Mouse (Mus musculus): ENCODE results near the gene Vps53.
A peak's percentile ranks its signal among the peaks of the same experiment; 100 is the strongest.
"Not testable (repeated sequence)": the region's sequence is repeated elsewhere in the genome, so short reads cannot be mapped to it uniquely, and the experiment has no call there.

The Vps53 gene

GRCm38 (mm10) chr11:76019879-76020278, 159.6 kb downstream of the Vps53 start:
- no peak for DNase-seq (ENCODE audit: low spot score in 2 of 2)

GRCm38 (mm10) chr11:76015814-76016213, 163.6 kb downstream of the Vps53 start:
- DNase-seq (ENCODE audit: low spot score in 2 of 2), result no peak

DNA sequence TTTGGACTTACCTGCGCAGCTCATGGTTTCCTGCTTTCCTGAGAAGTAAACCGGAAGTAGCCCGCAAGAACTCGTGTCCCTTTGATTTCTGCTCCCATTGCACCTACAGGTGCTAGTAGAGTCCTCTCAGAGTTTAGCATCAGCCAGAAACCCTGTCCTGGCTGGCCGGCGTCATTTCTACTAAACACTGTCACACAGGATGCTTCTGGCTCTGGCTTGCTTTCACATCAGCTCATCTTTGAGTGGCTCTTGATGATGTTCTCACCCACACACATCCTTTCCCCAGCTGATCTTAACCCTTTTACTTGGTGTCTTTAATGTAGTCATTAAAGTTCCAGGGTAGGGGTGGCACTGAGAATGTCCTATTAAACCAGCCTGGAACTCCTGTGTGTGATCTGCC, 164.2 kb downstream of the Vps53 start:
- DNase-seq (ENCODE audit: low spot score in 2 of 2), result no peak

DNA sequence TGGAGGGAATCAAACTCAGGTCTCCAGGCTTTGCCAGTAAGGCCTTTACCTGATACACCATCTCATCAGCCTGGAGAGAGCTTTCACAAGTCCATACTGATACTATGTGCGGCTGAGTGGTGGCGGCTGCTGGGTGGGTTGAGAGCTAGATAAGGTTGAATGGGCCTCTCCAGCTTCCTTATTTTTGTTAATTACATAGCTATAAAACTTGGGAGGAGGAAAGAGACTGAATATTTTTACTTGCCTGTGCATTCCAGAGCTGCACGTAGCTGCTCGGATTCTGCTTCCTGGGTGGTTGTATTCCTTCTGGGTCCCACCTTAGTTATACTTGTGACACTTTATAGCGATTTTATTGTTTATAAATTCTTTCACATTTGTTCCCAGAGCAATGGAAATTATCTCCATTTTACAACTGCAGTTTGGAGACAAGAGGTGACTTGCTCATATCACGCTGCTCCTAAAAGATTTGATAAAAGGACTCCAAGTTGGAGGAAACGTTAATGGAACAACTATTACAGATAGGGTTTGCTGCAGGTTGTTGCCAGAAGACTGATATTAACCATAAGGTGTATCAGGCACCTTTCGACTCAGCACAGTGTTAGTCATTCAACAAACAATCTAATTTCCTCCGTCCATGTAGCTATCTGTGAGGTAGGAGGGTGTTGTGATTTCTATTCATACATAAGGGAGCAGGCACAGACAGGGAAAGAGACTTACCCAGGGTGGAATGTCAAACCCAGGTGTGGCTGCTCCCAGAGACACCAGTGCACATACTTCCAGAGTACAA, 168.4 kb downstream of the Vps53 start:
- no peak for DNase-seq (ENCODE audit: low spot score in 2 of 2)

DNA sequence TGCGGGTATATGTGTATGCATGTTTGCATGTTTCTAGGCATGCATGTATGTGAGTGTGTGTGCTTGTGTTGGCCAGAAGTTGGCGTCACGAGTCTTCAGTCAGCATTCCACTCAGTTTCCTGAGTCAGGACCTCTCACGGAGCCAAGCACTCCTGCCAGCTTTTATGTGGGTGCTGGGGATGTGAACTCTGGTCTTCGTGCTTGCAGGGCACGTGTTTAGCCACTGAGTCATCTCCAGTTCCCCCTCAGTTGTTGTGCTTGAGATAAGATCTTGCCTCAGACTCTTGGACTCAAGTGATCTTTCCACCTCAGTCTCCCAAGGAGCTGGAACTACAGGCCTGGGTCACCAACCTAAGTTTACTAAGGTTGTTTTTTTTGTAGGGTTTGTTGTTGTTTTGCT, 170.3 kb downstream of the Vps53 start:
- no peak for DNase-seq (ENCODE audit: low spot score in 2 of 2)

DNA sequence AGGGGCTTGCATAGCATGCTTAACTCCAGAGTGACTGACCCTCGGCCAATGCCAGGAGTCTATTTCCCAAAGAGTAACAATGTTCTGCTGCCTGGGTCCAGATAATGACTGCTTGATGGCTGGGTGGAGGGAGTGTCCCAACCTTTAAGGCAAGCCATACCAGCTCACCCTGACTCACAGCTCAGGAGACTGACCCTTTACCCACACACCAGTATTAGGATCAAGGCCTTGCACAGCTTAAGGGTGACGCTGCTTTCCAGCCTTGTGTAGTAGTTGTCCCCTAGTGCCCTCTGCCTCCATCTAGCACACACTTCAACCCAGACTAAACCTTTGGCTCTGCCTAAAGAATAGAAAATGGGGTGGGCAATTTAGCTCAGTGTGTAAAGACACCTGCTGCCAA, 171.3 kb downstream of the Vps53 start:
- no peak for DNase-seq (ENCODE audit: low spot score in 2 of 2)

DNA sequence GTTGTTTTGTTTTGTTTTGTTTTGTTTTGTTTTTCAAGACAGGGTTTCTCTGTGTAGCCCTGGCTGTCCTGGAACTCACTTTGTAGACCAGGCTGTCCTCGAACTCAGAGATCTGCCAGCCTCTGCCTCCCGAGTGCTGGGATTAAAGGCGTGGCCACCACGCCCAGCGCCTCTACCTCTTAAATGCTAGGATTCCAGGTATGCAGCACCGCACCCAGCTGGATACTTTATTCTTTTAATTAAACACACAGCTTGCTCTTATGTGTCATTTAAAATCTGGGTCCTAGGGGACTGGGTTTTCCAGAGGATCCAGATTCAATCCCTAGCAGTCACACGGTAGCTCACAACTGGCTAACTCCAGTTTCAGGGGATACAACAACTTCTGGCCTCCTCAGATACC, 175.2 kb downstream of the Vps53 start:
- not testable (repeated sequence) for DNase-seq (ENCODE audit: low spot score in 2 of 2)

- no peak for DNase-seq (ENCODE audit: low spot score in 2 of 2)
Observed at GRCm38 (mm10) chr11:76001237-76001878, 178.1 kb downstream of the Vps53 start.

DNA sequence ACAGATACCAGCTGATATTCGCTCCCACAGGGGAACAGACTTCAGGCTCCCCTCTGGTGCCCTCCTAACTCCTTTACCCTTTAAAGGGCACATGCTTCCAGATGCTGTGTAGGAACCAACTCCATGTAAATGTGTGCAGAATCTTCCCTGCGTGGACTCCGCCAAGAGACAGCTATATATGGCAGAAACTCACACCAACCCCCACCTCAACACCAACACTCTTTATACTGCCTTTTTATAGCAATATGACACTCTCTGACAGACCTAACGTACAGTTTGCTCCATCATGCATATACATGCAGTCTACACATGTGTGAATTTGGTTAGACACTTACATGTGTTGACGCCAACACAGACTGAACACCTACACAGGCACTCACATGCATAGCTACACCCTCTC, 178.7 kb downstream of the Vps53 start:
- peak in 1 of 2 experiments; percentile 3 for DNase-seq (ENCODE audit: low spot score in 2 of 2)

DNA sequence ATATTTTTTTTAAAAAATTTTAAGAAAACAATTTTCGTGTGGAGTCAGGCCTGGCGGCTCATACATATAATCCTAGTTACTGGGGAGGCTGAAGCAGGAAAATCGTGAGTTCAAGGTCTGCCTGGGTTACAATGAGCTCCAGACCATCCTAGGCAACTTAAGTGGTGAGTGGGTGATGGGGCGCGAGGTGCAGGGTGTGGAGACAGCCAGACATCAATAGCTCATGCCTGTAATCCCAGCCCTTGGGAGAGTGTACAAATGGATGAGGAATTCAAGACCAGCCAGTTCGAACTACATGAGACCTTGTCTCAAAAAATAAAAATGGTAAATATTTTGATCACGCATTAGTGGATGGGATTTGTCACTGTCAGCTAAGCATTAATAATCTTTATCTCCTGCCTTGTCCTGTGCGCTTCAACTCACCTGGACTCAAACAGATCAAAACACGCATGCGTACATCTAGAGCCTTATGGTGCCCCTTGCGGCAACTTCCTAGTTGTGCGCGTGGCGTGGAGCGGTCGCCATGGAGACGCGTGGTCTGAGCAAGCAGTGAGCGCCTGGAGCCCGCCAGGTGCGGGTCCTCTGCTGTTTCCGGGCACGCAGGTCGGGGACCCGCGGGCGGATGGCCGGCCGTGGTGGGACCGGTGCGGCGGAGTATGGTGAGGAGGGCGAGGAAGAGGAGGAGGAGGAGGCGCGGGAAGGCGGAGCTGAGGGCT, 179.8 kb downstream of the Vps53 start, which contains the start of gene 1700016K19Rik:
Gene 1700016K19Rik (plus strand): TSS at position 473 of the 716 bp plus-strand sequence.
- peak; percentile 75 to 81 for DNase-seq (ENCODE audit: low spot score in 2 of 2)
